In genomic region chr5:120579898-120580626, GRCm38 (mm10) we compare ENCODE assay signal across 10 mouse cellular contexts. TPM values are rescaled to one million over a fixed set of nuclear protein-coding genes. Genes with fewer than 3 reads are reported as not detected.
DNase-seq lines count a peak whose midpoint lies in the region; ATAC-seq lines count a peak whose summit lies in the region.
"Had no signal": no experiment of that assay in that cellular context is flagged by ENCODE, and none has a peak within 500 bp of the region (broad histone marks: within the 10 kb centered on the region; RNA-seq: fewer than 3 reads in every experiment).

No protein-coding gene starts in this region.

- WGBS in heart, embryonic 13.5 days, result 88% methylated on average over 26 of the region's 26 CpGs
- WGBS in forebrain, embryonic 16.5 days, result 75% methylated on average over 26 of the region's 26 CpGs
- 84% methylated on average over 26 of the region's 26 CpGs for WGBS in midbrain, embryonic 13.5 days

- H3K4me3 ChIP-seq in heart, embryonic 13.5 days, result no peak overlapping the region
- no peak overlapping the region for H3K4me3 ChIP-seq in forebrain, embryonic 16.5 days (replicated peaks; ENCODE audit: low read length)
- H3K4me3 ChIP-seq in midbrain, embryonic 13.5 days (replicated peaks), result no peak overlapping the region

- H3K27ac ChIP-seq in heart, embryonic 13.5 days (replicated peaks), result peak overlapping the region; percentile 72
- peak overlapping the region; percentile 34; the same call in 1 of the 2 replicates for H3K27ac ChIP-seq in forebrain, embryonic 16.5 days (ENCODE audit: low read length)
- peak overlapping the region; percentile 51; the same call in 1 of the 2 replicates for H3K27ac ChIP-seq in midbrain, embryonic 13.5 days

- no peaks in the 10 kb centered on the region for H3K9me3 ChIP-seq in heart, embryonic 13.5 days
- no peaks in the 10 kb centered on the region for H3K9me3 ChIP-seq in forebrain, embryonic 16.5 days (ENCODE audit: control insufficient read depth, low read length)
- H3K9me3 ChIP-seq in midbrain, embryonic 13.5 days, result no peaks in the 10 kb centered on the region

- H3K4me2 ChIP-seq in heart, embryonic 13.5 days, result no peak overlapping the region
- 0 out of 2 replicates have a peak overlapping the region, but pooled peaks have one; percentile 4 for H3K4me2 ChIP-seq in forebrain, embryonic 16.5 days (ENCODE audit: low read length)
- H3K4me2 ChIP-seq in midbrain, embryonic 13.5 days (replicated peaks), result no peak overlapping the region

- no peak for ATAC-seq in heart, embryonic 13.5 days (ENCODE audit: extremely low read depth, insufficient number of reproducible peaks, low FRiP score, low TSS enrichment)
- peak; percentile 73 for ATAC-seq in forebrain, embryonic 16.5 days
- ATAC-seq in midbrain, embryonic 13.5 days, result peak; percentile 48; the same call in 1 of the 2 replicates
- ATAC-seq: CD4-positive, CD25-positive, alpha-beta regulatory T cell, adult 4 months had no signal

- no peak overlapping the region for H3K9ac ChIP-seq in heart, embryonic 13.5 days
- H3K9ac ChIP-seq in forebrain, embryonic 16.5 days (replicated peaks; ENCODE audit: low read depth, low read length), result no peak overlapping the region
- H3K9ac ChIP-seq in midbrain, embryonic 13.5 days (replicated peaks), result no peak overlapping the region
- H3K9ac ChIP-seq: lung, embryonic 14.5 days had no signal

- H3K36me3 ChIP-seq in heart, embryonic 13.5 days, result peaks cover 44% of the 10 kb centered on the region
- 0 out of 2 replicates have a peak, but pooled peaks cover 4% of the 10 kb centered on the region for H3K36me3 ChIP-seq in forebrain, embryonic 16.5 days (ENCODE audit: control insufficient read depth, insufficient read depth)
- peaks cover 24% of the 10 kb centered on the region for H3K36me3 ChIP-seq in midbrain, embryonic 13.5 days

- H3K4me1 ChIP-seq in heart, embryonic 13.5 days, result peaks cover 41% of the 10 kb centered on the region
- peaks cover 25% of the 10 kb centered on the region for H3K4me1 ChIP-seq in forebrain, embryonic 16.5 days (replicated peaks; ENCODE audit: control insufficient read depth, insufficient read depth, low read length)
- peaks cover 30% of the 10 kb centered on the region for H3K4me1 ChIP-seq in midbrain, embryonic 13.5 days (replicated peaks)

- H3K27me3 ChIP-seq in heart, embryonic 13.5 days (replicated peaks), result no peaks in the 10 kb centered on the region
- no peaks in the 10 kb centered on the region for H3K27me3 ChIP-seq in forebrain, embryonic 16.5 days (replicated peaks; ENCODE audit: control insufficient read depth, insufficient read depth, low read length)
- H3K27me3 ChIP-seq in midbrain, embryonic 13.5 days, result no peaks in the 10 kb centered on the region

- DNase-seq in heart, adult 9 months (ENCODE audit: low spot score in 2 of 2), result no peak
- peak; percentile 80 for DNase-seq in brain, adult 2 months (ENCODE audit: low read depth, low spot score)
- no peak for DNase-seq in adrenal gland, adult 8-10 months
- DNase-seq in gastrocnemius, postnatal 4 days (ENCODE audit: low spot score in 2 of 2), result no peak
- DNase-seq in left cerebral cortex, adult 9 months (ENCODE audit: low spot score in 2 of 2), result no peak

RNA-seq across cellular contexts. Expression of gene Tpcn1, which starts 8.4 kb away (rescaled TPM):
- polyA plus RNA-seq in heart, embryonic 13.5 days (2015; fragmentation: Nextera tagmentation; extraction: Ambion mirVana), result 14.9 and 16.1 TPM in 2 replicates
- polyA plus RNA-seq in forebrain, embryonic 16.5 days (2015; fragmentation: Nextera tagmentation; extraction: Ambion mirVana), result 15.4 and 18.3 TPM in 2 replicates
- polyA plus RNA-seq in midbrain, embryonic 13.5 days (2015; fragmentation: Nextera tagmentation; extraction: Ambion mirVana), result 12.6 and 15.6 TPM in 2 replicates
- total RNA-seq in adrenal gland, adult 8-10 months (2022), result 10 to 100 TPM; 33.9 to 44.5 (median 40.0) TPM
- 10 to 100 TPM; 77.7 to 81.3 TPM for total RNA-seq in gastrocnemius, postnatal 4 days (2021)

RNA-seq across cellular contexts. Expression of gene Iqcd, which starts 8.8 kb away (rescaled TPM):
- polyA plus RNA-seq in heart, embryonic 13.5 days (2015; fragmentation: Nextera tagmentation; extraction: Ambion mirVana), result 0.27 and 0.44 TPM in 2 replicates
- 0.98 and 1.0 TPM in 2 replicates for polyA plus RNA-seq in forebrain, embryonic 16.5 days (2015; fragmentation: Nextera tagmentation; extraction: Ambion mirVana)
- polyA plus RNA-seq in midbrain, embryonic 13.5 days (2015; fragmentation: Nextera tagmentation; extraction: Ambion mirVana), result 1.4 and 2.0 TPM in 2 replicates
- total RNA-seq in adrenal gland, adult 8-10 months (2022), result 1 to 10 TPM in 2 of 4 experiments, under 1 TPM in 2; 0.42 to 1.8 (median 1.1) TPM
- total RNA-seq in gastrocnemius, postnatal 4 days (2021), result under 1 TPM; 0.16 to 0.37 TPM

RNA-seq across cellular contexts. Expression of gene Rita1, which starts 32.3 kb away (rescaled TPM):
- 9.6 and 10.4 TPM in 2 replicates for polyA plus RNA-seq in heart, embryonic 13.5 days (2015; fragmentation: Nextera tagmentation; extraction: Ambion mirVana)
- 21.2 and 26.9 TPM in 2 replicates for polyA plus RNA-seq in forebrain, embryonic 16.5 days (2015; fragmentation: Nextera tagmentation; extraction: Ambion mirVana)
- 23.0 and 23.9 TPM in 2 replicates for polyA plus RNA-seq in midbrain, embryonic 13.5 days (2015; fragmentation: Nextera tagmentation; extraction: Ambion mirVana)
- total RNA-seq in adrenal gland, adult 8-10 months (2022), result 10 to 100 TPM; 17.0 to 30.2 (median 22.3) TPM
- total RNA-seq in gastrocnemius, postnatal 4 days (2021), result 1 to 10 TPM; 6.1 to 7.2 TPM

RNA-seq across cellular contexts. Expression of gene Ddx54, which starts 32.5 kb away (rescaled TPM):
- polyA plus RNA-seq in heart, embryonic 13.5 days (2015; fragmentation: Nextera tagmentation; extraction: Ambion mirVana), result 29.6 and 29.7 TPM in 2 replicates
- 49.2 and 49.3 TPM in 2 replicates for polyA plus RNA-seq in forebrain, embryonic 16.5 days (2015; fragmentation: Nextera tagmentation; extraction: Ambion mirVana)
- polyA plus RNA-seq in midbrain, embryonic 13.5 days (2015; fragmentation: Nextera tagmentation; extraction: Ambion mirVana), result 43.9 and 44.3 TPM in 2 replicates
- 10 to 100 TPM; 44.1 to 57.3 (median 56.5) TPM for total RNA-seq in adrenal gland, adult 8-10 months (2022)
- 10 to 100 TPM; 28.5 to 29.5 TPM for total RNA-seq in gastrocnemius, postnatal 4 days (2021)

RNA-seq across cellular contexts. Expression of gene Cfap73, which starts 54.0 kb away (rescaled TPM):
- polyA plus RNA-seq in heart, embryonic 13.5 days (2015; fragmentation: Nextera tagmentation; extraction: Ambion mirVana), result not detected in 2 replicates
- polyA plus RNA-seq in forebrain, embryonic 16.5 days (2015; fragmentation: Nextera tagmentation; extraction: Ambion mirVana), result 0.39 and 0.46 TPM in 2 replicates
- not detected in 2 replicates for polyA plus RNA-seq in midbrain, embryonic 13.5 days (2015; fragmentation: Nextera tagmentation; extraction: Ambion mirVana)
- under 1 TPM in 3 of 4 experiments, not detected in 1; 0.32 to 0.63 (median 0.46) TPM for total RNA-seq in adrenal gland, adult 8-10 months (2022)
- total RNA-seq in gastrocnemius, postnatal 4 days (2021), result not detected
- polyA plus RNA-seq: CD4-positive, CD25-positive, alpha-beta regulatory T cell, adult 4 months; lung, embryonic 14.5 days had no signal
